Mouse (Mus musculus) intestine, embryonic 16.5 days (tissue): ENCODE measurements around the gene Abcd3. TPM values are rescaled to one million over a fixed set of nuclear protein-coding genes. Genes with fewer than 3 reads are reported as not detected.

Experiments
- ATAC-seq: fragments of 200-750 bp; cut with Nextera tagmentation; 2 replicates; pipeline ENCODE4 v1.8.0; 2017; ENCODE audit warnings: moderate TSS enrichment, moderate library complexity
- H3K27ac ChIP-seq: fragments of 300-500 bp; sonication (generic); 2 replicates; pipeline ENCODE4 v1.5.1; 2014; ENCODE audit warnings: mild to moderate bottlenecking, low read length
- H3K27me3 ChIP-seq: fragments of 300-500 bp; sonication (generic); replicated peaks from 2 replicates; pipeline ENCODE4 v1.6.1; 2014; ENCODE audit warnings: low read length, control low read depth, mixed read lengths; ENCODE audit not compliant: control insufficient read depth, insufficient read depth
- H3K36me3 ChIP-seq: fragments of 300-500 bp; sonication (generic); 2 replicates; pipeline ENCODE4 v1.6.1; 2014; ENCODE audit warnings: low read length, control low read depth; ENCODE audit not compliant: control insufficient read depth, insufficient read depth
- H3K4me1 ChIP-seq: fragments of 300-500 bp; sonication (generic); 2 replicates; pipeline ENCODE4 v1.6.1; 2014; ENCODE audit warnings: low read length, control low read depth, mixed read lengths; ENCODE audit not compliant: control insufficient read depth, insufficient read depth
- H3K4me2 ChIP-seq: fragments of 300-500 bp; sonication (generic); 2 replicates; pipeline ENCODE4 v1.6.1; 2014; ENCODE audit warnings: low read depth, low read length, control low read depth
- H3K4me3 ChIP-seq: fragments of 300-500 bp; sonication (generic); 2 replicates; pipeline ENCODE4 v1.5.1; 2014; ENCODE audit warnings: mild to moderate bottlenecking, low read length
- H3K9ac ChIP-seq: fragments of 300-500 bp; sonication (generic); 2 replicates; pipeline ENCODE4 v1.6.1; 2014; ENCODE audit warnings: low read depth, low read length
- H3K9me3 ChIP-seq: fragments of 300-500 bp; sonication (generic); 2 replicates; pipeline ENCODE4 v1.6.1; 2016; ENCODE audit warnings: low read length, control low read depth; ENCODE audit not compliant: control insufficient read depth
- WGBS: fragments of 180-500 bp; shearing (Covaris S2); extraction: QIAGEN DNeasy Blood & Tissue Kit; methylation state at CpG from one replicate; pipeline ENCODE4 v1.1.7; 2014; 5-methylcytosine and 5-hydroxymethylcytosine counted together
- polyA plus RNA-seq: library from polyadenylated mRNA; unstranded; fragments of >200 nt; fragmentation: Nextera tagmentation; extraction: Ambion mirVana; gene quantifications from 2 replicates; pipeline ENCODE4 v1.2.1, GENCODE M21; 2015

Gene Abcd3
- polyA plus RNA-seq, 1 experiment from 2014 or later, result 63.1 TPM

GRCm38 (mm10) chr3:121821559-121822143 is 6.5 kb upstream of the Abcd3 start:
- H3K4me2 ChIP-seq, result no peak overlapping the region
- no peak overlapping the region for H3K27ac ChIP-seq
- 50% methylated on average over 8 of the region's 8 CpGs for WGBS
- H3K4me3 ChIP-seq, result no peak overlapping the region
- no peaks in the 10 kb centered on the region for H3K36me3 ChIP-seq
- peaks cover 4% of the 10 kb centered on the region for H3K4me1 ChIP-seq
- H3K27me3 ChIP-seq, result no peaks in the 10 kb centered on the region
- H3K9ac ChIP-seq, result no peak overlapping the region
- H3K9me3 ChIP-seq, result no peaks in the 10 kb centered on the region
- ATAC-seq, result peak; percentile 25; the same call in 1 of the 2 replicates

GRCm38 (mm10) chr3:121819693-121820200 is 4.6 kb upstream of the Abcd3 start:
- Histone ChIP-seq H3K4me2 (no peak overlapping the region), H3K4me1 (peaks cover 7% of the 10 kb centered on the region), H3K9ac (no peak overlapping the region), H3K27me3 (no peaks in the 10 kb centered on the region), H3K36me3 (no peaks in the 10 kb centered on the region), H3K27ac (peak overlapping the region; percentile 55), H3K4me3 (no peak overlapping the region), H3K9me3 (no peaks in the 10 kb centered on the region)
- peak; percentile 21; the same call in 1 of the 2 replicates for ATAC-seq
- 56% methylated on average over 3 of the region's 3 CpGs for WGBS

DNA sequence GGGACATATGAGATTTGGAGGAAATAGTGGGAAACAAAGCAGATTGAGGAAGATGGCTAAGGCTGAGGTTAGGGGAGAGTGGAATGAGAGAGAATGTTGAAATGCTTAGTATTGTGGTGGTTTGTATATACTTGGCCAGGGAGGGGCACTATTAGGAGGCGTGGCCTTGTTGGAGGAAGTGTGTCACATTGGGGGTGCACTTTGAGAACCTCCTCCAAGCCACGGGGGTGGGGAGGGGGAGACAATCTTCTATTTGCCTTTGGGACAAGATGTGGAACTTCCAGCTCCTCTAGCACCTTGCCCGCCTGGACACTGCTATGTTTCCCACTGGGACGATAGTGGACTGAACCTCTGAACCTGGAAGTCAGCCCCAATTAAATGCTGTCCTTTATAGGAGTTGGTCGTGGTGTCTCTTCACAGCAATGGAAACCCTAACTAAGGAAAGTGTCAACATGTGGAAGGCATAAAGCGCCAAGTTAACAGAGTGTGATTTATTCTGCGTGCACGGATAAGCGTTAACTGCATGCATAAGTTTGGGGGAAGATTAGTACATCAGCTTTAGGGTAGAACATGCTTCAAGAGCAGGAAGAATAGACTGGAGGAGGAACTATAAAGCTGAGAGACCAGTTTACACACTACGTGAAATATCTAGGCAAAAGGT is 3.8 kb upstream of the Abcd3 start:
- WGBS, result 75% methylated on average over 10 of the region's 10 CpGs
- H3K4me2 ChIP-seq, result no peak overlapping the region
- H3K27ac ChIP-seq, result peak overlapping the region; percentile 55; the same call in 1 of the 2 replicates
- H3K4me3 ChIP-seq, result no peak overlapping the region
- peaks cover 7% of the 10 kb centered on the region for H3K4me1 ChIP-seq
- no peak for ATAC-seq
- no peaks in the 10 kb centered on the region for H3K27me3 ChIP-seq
- no peaks in the 10 kb centered on the region for H3K36me3 ChIP-seq
- H3K9me3 ChIP-seq, result no peaks in the 10 kb centered on the region
- no peak overlapping the region for H3K9ac ChIP-seq

GRCm38 (mm10) chr3:121815549-121816235 is 590 bp upstream of the Abcd3 start:
- peak overlapping the region; percentile 97 for H3K9ac ChIP-seq
- WGBS, result 12% methylated on average over 16 of the region's 16 CpGs
- no peak for ATAC-seq
- peaks cover 12% of the 10 kb centered on the region for H3K4me1 ChIP-seq
- H3K9me3 ChIP-seq, result no peaks in the 10 kb centered on the region
- H3K27ac ChIP-seq, result peak overlapping the region; percentile 99
- peak overlapping the region; percentile 51 for H3K4me2 ChIP-seq
- H3K27me3 ChIP-seq, result no peaks in the 10 kb centered on the region
- no peaks in the 10 kb centered on the region for H3K36me3 ChIP-seq
- H3K4me3 ChIP-seq, result peak overlapping the region; percentile 92

GRCm38 (mm10) chr3:121814413-121814864 is 663 bp downstream of the Abcd3 start:
- under 1% methylated on average over 28 of the region's 28 CpGs for WGBS
- Histone ChIP-seq H3K9me3 (no peaks in the 10 kb centered on the region), H3K27ac (peak overlapping the region; percentile 99), H3K27me3 (no peaks in the 10 kb centered on the region), H3K9ac (peak overlapping the region; percentile 97), H3K4me2 (peak overlapping the region; percentile 51), H3K36me3 (no peaks in the 10 kb centered on the region), H3K4me1 (peaks cover 9% of the 10 kb centered on the region; the same call in 1 of the 2 replicates), H3K4me3 (peak overlapping the region; percentile 92)
- ATAC-seq, result peak; percentile 19

DNA sequence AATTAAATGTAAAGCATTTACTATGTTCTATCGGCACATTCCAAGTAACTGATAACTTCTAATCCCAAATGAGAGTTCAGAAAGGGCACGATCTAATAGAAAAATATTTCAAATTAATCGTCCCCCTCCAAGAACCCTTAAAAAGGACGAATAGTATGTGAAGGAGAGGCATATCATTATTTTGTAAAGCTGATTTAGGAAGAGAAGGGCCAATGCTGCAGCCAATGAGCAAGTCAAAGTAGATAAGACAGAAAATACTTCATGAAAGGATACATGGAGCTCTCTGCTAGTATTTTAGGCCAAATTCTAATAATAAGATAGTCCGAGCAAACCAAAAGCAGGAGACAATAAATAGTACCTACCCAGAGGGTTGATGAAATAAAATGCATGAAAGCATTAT is 1.3 kb downstream of the Abcd3 start:
- Histone ChIP-seq H3K9ac (no peak overlapping the region), H3K4me1 (peaks cover 9% of the 10 kb centered on the region; the same call in 1 of the 2 replicates), H3K27me3 (no peaks in the 10 kb centered on the region), H3K4me2 (peak overlapping the region; percentile 51), H3K9me3 (no peaks in the 10 kb centered on the region), H3K4me3 (peak overlapping the region; percentile 92), H3K36me3 (no peaks in the 10 kb centered on the region), H3K27ac (no peak overlapping the region)
- ATAC-seq, result no peak
- WGBS, result 60% methylated on average over 5 of the region's 5 CpGs

DNA sequence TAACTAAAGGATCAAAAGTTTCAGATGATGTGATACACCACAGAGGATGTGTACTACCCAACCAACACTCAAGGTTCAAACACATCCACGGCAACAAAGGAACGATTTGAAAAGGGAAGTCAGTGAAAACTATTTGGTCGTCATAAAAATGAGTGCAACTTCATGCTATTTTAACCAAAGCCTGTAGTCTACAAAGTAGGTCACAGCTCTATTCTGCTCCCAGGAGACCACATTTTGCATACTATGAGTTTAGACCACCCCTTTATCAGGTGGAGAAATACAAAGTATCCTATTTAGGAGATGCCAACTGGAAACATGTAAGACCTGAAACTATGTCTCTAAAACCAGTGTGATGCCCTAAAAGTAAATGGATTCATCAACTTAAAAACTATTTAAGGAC is 6.9 kb downstream of the Abcd3 start:
- ATAC-seq, result no peak
- H3K9me3 ChIP-seq, result no peaks in the 10 kb centered on the region
- H3K9ac ChIP-seq, result no peak overlapping the region
- H3K27me3 ChIP-seq, result no peaks in the 10 kb centered on the region
- peaks cover 4% of the 10 kb centered on the region; the same call in 1 of the 2 replicates for H3K4me1 ChIP-seq
- 79% methylated on average over 3 of the region's 3 CpGs for whole genome bisulfite sequencing
- H3K27ac ChIP-seq, result no peak overlapping the region
- no peak overlapping the region for H3K4me2 ChIP-seq
- no peaks in the 10 kb centered on the region for H3K36me3 ChIP-seq
- H3K4me3 ChIP-seq, result no peak overlapping the region

GRCm38 (mm10) chr3:121794214-121794613 is 20.9 kb downstream of the Abcd3 start:
- no peaks in the 10 kb centered on the region for H3K27me3 ChIP-seq
- no peak overlapping the region for H3K4me3 ChIP-seq
- no peak overlapping the region for H3K27ac ChIP-seq
- 57% methylated on average over 2 of the region's 2 CpGs for WGBS
- no peaks in the 10 kb centered on the region for H3K36me3 ChIP-seq
- H3K4me2 ChIP-seq, result no peak overlapping the region
- no peak overlapping the region for H3K9ac ChIP-seq
- ATAC-seq, result no peak
- H3K4me1 ChIP-seq, result peaks cover 4% of the 10 kb centered on the region
- no peaks in the 10 kb centered on the region for H3K9me3 ChIP-seq

DNA sequence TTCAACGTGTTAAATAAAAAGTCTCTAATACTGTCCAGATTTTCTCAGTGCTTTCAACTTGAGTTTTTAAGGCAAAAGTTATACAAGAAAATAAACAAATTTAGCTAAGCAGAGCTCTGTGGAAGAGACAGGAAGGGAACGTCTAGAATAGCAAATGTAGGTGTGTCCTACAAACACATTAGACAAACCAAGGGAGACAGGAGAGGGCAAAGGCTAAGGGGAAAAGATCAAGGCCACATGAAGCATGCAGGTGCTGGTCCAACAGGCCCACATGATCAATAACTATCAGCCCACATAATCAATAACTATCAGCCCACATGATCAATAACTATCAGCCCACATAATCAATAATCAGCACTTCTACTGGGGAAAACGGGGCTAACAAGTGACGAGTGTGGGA is 22.9 kb downstream of the Abcd3 start:
- Histone ChIP-seq H3K9ac (no peak overlapping the region), H3K36me3 (no peaks in the 10 kb centered on the region), H3K4me3 (no peak overlapping the region), H3K27ac (no peak overlapping the region), H3K27me3 (no peaks in the 10 kb centered on the region), H3K4me2 (no peak overlapping the region), H3K9me3 (no peaks in the 10 kb centered on the region), H3K4me1 (peaks cover 4% of the 10 kb centered on the region)
- ATAC-seq, result no peak
- WGBS, result 68% methylated on average over 4 of the region's 4 CpGs
